Mouse (Mus musculus) kidney, embryonic 15.5 days (tissue): ENCODE measurements around the gene Ccr3. TPM values are rescaled to one million over a fixed set of nuclear protein-coding genes. Genes with fewer than 3 reads are reported as not detected.
"Not testable (repeated sequence)": the region's sequence is repeated elsewhere in the genome, so short reads cannot be mapped to it uniquely, and the experiment has no call there.

Experiments used
- ATAC-seq: fragments of 200-750 bp; cut with Nextera tagmentation; replicated peaks from 2 replicates; pipeline ENCODE4 v1.8.0; 2017; ENCODE audit warnings: moderate TSS enrichment; ENCODE audit not compliant: low FRiP score
- H3K27ac ChIP-seq: fragments of 300-500 bp; sonication (generic); 2 replicates; pipeline ENCODE4 v1.5.1; 2015; ENCODE audit warnings: mild to moderate bottlenecking, inconsistent platforms
- H3K27me3 ChIP-seq: fragments of 300-500 bp; sonication (generic); 2 replicates; pipeline ENCODE4 v1.6.1; 2015; ENCODE audit warnings: inconsistent platforms
- H3K36me3 ChIP-seq: fragments of 300-500 bp; sonication (generic); 2 replicates; pipeline ENCODE4 v1.6.1; 2015; ENCODE audit warnings: inconsistent platforms
- H3K4me1 ChIP-seq: fragments of 300-500 bp; sonication (generic); 2 replicates; pipeline ENCODE4 v1.6.1; 2015; ENCODE audit warnings: inconsistent platforms
- H3K4me2 ChIP-seq: fragments of 300-500 bp; sonication (generic); 2 replicates; pipeline ENCODE4 v1.6.1; 2015; ENCODE audit warnings: moderate library complexity, mild to moderate bottlenecking, inconsistent platforms
- H3K4me3 ChIP-seq: fragments of 300-500 bp; sonication (generic); replicated peaks from 2 replicates; pipeline ENCODE4 v1.5.1; 2015; ENCODE audit warnings: mild to moderate bottlenecking, inconsistent platforms
- H3K9ac ChIP-seq: fragments of 300-500 bp; sonication (generic); 2 replicates; pipeline ENCODE4 v1.6.1; 2015; ENCODE audit warnings: mild to moderate bottlenecking, inconsistent platforms
- H3K9me3 ChIP-seq: fragments of 300-500 bp; sonication (generic); replicated peaks from 2 replicates; pipeline ENCODE4 v1.6.1; 2016; ENCODE audit warnings: inconsistent platforms
- WGBS: fragments of 180-500 bp; shearing (Covaris S2); methylation state at CpG from one replicate; pipeline ENCODE4 v1.1.7; 2015; ENCODE audit warnings: mixed read lengths; 5-methylcytosine and 5-hydroxymethylcytosine counted together
- polyA plus RNA-seq: library from polyadenylated mRNA; unstranded; fragments of >200 nt; fragmentation: Nextera tagmentation; extraction: Ambion mirVana; gene quantifications from 2 replicates; pipeline ENCODE4 v1.2.1, GENCODE M21; 2015

Ccr3 gene
- polyA plus RNA-seq, 1 experiment from 2014 or later = 0.08 TPM

- H3K36me3 ChIP-seq = no peaks in the 10 kb centered on the region
- ATAC-seq = no peak
- H3K4me3 ChIP-seq = no peak overlapping the region
- H3K4me2 ChIP-seq = no peak overlapping the region
- H3K4me1 ChIP-seq = no peaks in the 10 kb centered on the region
- H3K27ac ChIP-seq = no peak overlapping the region
- no peaks in the 10 kb centered on the region for H3K27me3 ChIP-seq
- WGBS = 62% methylated on average over 2 of the region's 2 CpGs
- H3K9ac ChIP-seq = no peak overlapping the region
- H3K9me3 ChIP-seq = no peaks in the 10 kb centered on the region
Measured at GRCm38 (mm10) chr9:124059660-124060352, 38.0 kb downstream of the Ccr3 start.

- not testable (repeated sequence) for H3K4me3 ChIP-seq, H3K27me3 ChIP-seq, H3K9ac ChIP-seq, H3K9me3 ChIP-seq, ATAC-seq, H3K36me3 ChIP-seq, H3K4me1 ChIP-seq, H3K27ac ChIP-seq, H3K4me2 ChIP-seq
- 56% methylated on average over 3 of the region's 3 CpGs for WGBS
Measured at GRCm38 (mm10) chr9:124061474-124062432, 40.0 kb downstream of the Ccr3 start.

- Histone ChIP-seq H3K4me3 (no peak overlapping the region), H3K36me3 (no peaks in the 10 kb centered on the region), H3K4me1 (no peaks in the 10 kb centered on the region), H3K27ac (no peak overlapping the region), H3K9me3 (no peaks in the 10 kb centered on the region), H3K4me2 (no peak overlapping the region), H3K27me3 (no peaks in the 10 kb centered on the region), H3K9ac (no peak overlapping the region)
- ATAC-seq = no peak
Measured at GRCm38 (mm10) chr9:124066572-124067103, 44.9 kb downstream of the Ccr3 start.

GRCm38 (mm10) chr9:124068098-124069058 is 46.6 kb downstream of the Ccr3 start:
- H3K9me3 ChIP-seq = no peaks in the 10 kb centered on the region
- ATAC-seq = no peak
- H3K4me2 ChIP-seq = no peak overlapping the region
- no peaks in the 10 kb centered on the region for H3K27me3 ChIP-seq
- H3K9ac ChIP-seq = no peak overlapping the region
- H3K4me1 ChIP-seq = no peaks in the 10 kb centered on the region
- no peaks in the 10 kb centered on the region for H3K36me3 ChIP-seq
- WGBS = 52% methylated on average over 2 of the region's 2 CpGs
- H3K27ac ChIP-seq = no peak overlapping the region
- H3K4me3 ChIP-seq = no peak overlapping the region

GRCm38 (mm10) chr9:124071506-124071905 is 49.7 kb downstream of the Ccr3 start:
- 72% methylated on average over 1 of the region's 1 CpGs for WGBS
- no peak for ATAC-seq

GRCm38 (mm10) chr9:124079803-124080202 is 58.0 kb downstream of the Ccr3 start:
- Histone ChIP-seq H3K4me3 (no peak overlapping the region), H3K9me3 (no peaks in the 10 kb centered on the region), H3K27ac (no peak overlapping the region), H3K9ac (no peak overlapping the region), H3K36me3 (no peaks in the 10 kb centered on the region), H3K27me3 (no peaks in the 10 kb centered on the region), H3K4me1 (no peaks in the 10 kb centered on the region), H3K4me2 (no peak overlapping the region)
- ATAC-seq = no peak
- WGBS = 65% methylated on average over 4 of the region's 4 CpGs

More at GRCm38 (mm10) chr9:124071506-124071905, 49.7 kb downstream of the Ccr3 start:
- Histone ChIP-seq H3K4me2 (no peak overlapping the region), H3K4me1 (no peaks in the 10 kb centered on the region), H3K27ac (no peak overlapping the region), H3K9me3 (no peaks in the 10 kb centered on the region), H3K36me3 (no peaks in the 10 kb centered on the region), H3K27me3 (no peaks in the 10 kb centered on the region), H3K4me3 (no peak overlapping the region), H3K9ac (no peak overlapping the region)

GRCm38 (mm10) chr9:124080471-124080870 is 58.7 kb downstream of the Ccr3 start:
- not testable (repeated sequence) for H3K4me1 ChIP-seq, H3K27me3 ChIP-seq, H3K36me3 ChIP-seq, H3K9ac ChIP-seq, H3K4me2 ChIP-seq, H3K9me3 ChIP-seq, ATAC-seq, H3K27ac ChIP-seq, H3K4me3 ChIP-seq
- WGBS = 92% methylated on average over 13 of the region's 13 CpGs

Other genes starting within 250 kb of the Ccr3 start
- 0.29 TPM in 1 of 2 replicates, not detected in the other for gene Cxcr6, start 215.5 kb upstream of the Ccr3 start, polyA plus RNA-seq
- gene Fyco1, start 170.1 kb upstream of the Ccr3 start, polyA plus RNA-seq = 12.4 and 15.1 TPM in 2 replicates
- gene Xcr1, start 159.9 kb upstream of the Ccr3 start, polyA plus RNA-seq = not detected in 2 replicates
- 1.9 and 2.7 TPM in 2 replicates for gene Ccr1, start 53.3 kb upstream of the Ccr3 start, polyA plus RNA-seq
- not detected in 2 replicates for gene Ccr1l1, start 43.6 kb upstream of the Ccr3 start, polyA plus RNA-seq
- gene Ccr2, start 80.0 kb downstream of the Ccr3 start, polyA plus RNA-seq = 2.2 and 2.6 TPM in 2 replicates
- 0.18 and 0.65 TPM in 2 replicates for gene Ccr5, start 99.6 kb downstream of the Ccr3 start, polyA plus RNA-seq